Mouse (Mus musculus) adrenal gland, adult 2 months (tissue): ENCODE results near the gene Bmt2. TPM values are rescaled to one million over a fixed set of nuclear protein-coding genes. Genes with fewer than 3 reads are reported as not detected.
A peak's percentile ranks its signal among the peaks of the same experiment; 100 is the strongest.

Source experiments
- DNase-seq: peaks from one replicate; pipeline ENCODE4 v3.0.0; 2021
- long read RNA-seq: library from polyadenylated mRNA; stranded (forward); transcript quantifications from one replicate; pipeline ENCODE4 v2.0.0, GENCODE M21; 2021
- polyA plus RNA-seq: library from polyadenylated mRNA; depleted of rRNA; stranded (reverse); fragments of >200 nt; gene quantifications from 2 replicates; pipeline ENCODE4 v1.2.3, GENCODE M21; 2012; rRNA removed
- total RNA-seq, 2 experiments: library from RNA; stranded (reverse); gene quantifications; 2 replicates each; pipeline ENCODE4 v1.2.3; 2021

The Bmt2 gene
- total RNA-seq, result 10 to 100 TPM; 11.2 to 13.8 TPM
- 0.48 and 0.62 TPM in 2 replicates for polyA plus RNA-seq
- long read RNA-seq, full-length matches to known transcripts, result 8 of 8 reads
- long read RNA-seq, partial matches to known transcripts, result 0 of 8 reads
- long read RNA-seq, other reads (novel, unspliced or antisense), result 0 of 8 reads

- DNase-seq, result peak; percentile 100
These were observed at the start of gene Bmt2 for GRCm38 (mm10) chr6:13677818-13678282. TSS of gene Bmt2 (minus strand) at chr6:13677966.

DNA sequence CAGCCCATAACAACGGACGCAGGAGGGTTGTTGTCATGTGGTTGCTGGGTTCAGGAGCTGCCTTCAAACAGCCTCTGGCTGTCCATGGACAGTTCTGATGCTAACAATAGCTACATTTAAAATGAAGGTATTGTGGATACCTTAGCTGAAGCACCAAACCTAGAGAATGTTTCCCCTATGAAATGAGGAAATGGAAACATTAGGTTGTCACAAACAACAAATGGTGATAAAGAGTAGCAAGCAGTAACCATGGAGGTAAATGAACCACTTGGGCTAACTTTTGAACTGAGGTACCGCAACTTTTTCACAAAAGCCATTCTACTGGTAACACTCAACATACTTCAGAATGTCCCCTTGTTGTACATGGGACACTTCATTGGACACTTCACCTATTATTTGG lies 44.4 kb upstream of the Bmt2 start:
- no peak for DNase-seq

DNA sequence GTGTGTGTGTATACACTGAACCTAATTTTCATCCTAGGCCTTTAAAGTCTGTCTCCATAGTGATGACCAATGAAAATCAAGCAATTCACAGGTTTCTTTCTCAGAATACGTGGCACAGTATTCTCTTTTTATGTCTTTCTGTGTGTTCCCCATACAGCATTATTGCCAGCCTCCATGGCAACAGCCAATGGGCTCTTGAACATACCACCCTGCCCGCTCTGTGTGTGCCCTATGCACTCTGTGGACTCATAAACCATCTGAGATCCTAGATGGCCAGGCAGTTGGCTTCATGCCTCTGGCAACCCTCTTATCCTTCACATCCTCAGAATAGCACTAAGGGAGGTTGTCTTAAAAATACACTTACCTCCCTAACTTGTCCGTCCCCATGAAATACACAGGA lies 37.1 kb upstream of the Bmt2 start:
- DNase-seq, result no peak

GRCm38 (mm10) chr6:13696882-13697281 lies 19.1 kb upstream of the Bmt2 start:
- DNase-seq, result no peak

GRCm38 (mm10) chr6:13695103-13695845 lies 17.5 kb upstream of the Bmt2 start:
- no peak for DNase-seq

DNA sequence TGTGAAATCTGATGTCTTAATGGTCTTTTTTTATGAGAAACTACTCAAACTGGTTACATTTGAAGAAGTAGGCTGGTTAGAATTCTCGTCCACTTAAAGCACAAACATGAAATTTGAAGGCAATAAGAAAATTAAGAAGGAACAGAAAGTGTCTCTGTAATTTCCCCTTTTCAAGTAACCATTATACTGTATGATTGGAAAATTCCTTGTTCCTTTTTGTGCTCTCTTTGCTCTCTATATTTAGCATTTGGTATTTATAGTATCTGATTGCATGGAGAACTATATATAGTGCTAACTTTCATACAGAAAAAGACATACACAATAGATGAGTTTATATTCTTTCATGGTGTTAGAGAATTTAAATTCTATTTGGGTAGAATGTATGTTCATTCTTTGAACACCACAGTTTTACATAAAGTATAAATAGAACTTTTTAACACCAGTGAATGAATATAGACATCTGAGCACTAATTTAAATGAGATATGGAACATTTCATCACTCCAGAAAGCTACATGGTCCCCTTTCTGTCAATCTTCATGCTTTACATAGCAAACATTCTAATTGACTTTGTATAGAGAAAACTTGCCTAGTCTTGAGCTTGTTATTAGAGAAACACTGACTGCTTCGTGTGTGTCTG lies 14.0 kb upstream of the Bmt2 start:
- DNase-seq, result no peak

DNA sequence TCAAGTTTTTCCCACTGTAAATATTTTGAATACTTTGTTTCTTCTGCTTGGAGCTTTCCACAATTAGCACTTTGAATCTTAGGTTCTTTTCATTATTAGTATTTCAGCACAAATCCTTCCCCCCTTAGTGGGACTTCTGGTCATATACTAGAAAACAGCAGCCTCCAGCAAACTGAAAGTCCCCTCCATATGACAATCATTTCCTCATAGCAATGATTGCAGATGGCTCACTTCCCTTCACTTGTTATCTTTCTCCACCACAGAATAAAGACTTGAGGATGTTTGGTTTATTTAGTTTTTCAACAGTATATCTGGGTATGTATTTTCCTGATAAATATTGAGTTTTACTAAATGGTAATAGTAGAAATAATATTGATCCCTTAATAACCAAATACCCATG lies 12.6 kb upstream of the Bmt2 start:
- DNase-seq, result no peak

DNA sequence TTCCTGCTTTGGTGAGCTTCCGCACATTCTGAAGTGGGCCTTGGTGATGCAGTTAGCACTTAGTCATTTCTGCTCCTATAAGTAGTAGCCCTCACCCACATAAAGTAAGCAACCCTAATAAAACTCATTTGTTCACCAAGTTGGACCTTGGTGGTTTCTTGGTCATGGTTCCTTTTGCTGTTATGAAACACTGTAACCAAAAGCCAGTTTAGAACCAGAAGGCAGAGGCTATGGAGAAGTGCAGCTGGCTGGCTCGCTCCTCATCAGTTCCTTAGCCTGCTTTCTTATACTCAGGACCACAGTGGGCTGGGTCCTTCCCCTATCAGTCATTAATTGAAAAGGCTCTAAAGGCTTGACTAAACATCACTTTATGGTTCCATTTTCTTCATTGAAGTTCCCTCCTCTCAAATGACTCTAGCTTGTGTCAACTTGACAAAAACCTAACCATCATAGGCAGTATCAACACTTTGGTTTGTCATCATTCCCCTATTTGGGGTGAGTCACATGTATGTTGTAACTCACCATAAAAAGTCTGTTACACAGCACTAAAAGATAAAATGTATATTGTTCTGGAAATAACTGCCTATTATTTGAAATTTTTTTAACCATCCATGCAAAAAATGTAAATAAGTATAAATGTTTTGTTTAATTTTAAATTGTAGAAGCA lies 6.3 kb upstream of the Bmt2 start:
- DNase-seq, result no peak

DNA sequence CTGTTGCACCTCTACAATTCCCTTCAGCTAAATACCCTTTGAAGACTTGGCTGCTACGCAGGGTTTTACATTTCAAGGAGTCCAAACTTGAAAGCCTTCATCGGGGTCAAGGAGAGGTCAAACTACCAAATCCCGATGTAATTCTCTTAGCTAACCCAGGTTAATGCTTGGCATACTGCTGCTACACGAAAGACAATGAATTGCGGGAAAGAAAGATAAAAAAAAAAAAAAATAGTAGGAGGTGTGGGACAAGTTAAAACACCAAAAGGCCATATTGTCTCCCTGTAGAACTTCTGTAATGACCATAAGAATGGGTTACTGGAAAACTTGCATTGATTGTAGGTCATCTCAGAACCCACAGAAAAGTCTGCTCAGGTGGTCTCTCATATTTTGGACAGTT lies 583 bp upstream of the Bmt2 start:
- no peak for DNase-seq

GRCm38 (mm10) chr6:13677141-13677761 lies 515 bp downstream of the Bmt2 start:
- DNase-seq, result peak; percentile 79

- DNase-seq, result no peak
These were observed 1.6 kb downstream of the Bmt2 start for GRCm38 (mm10) chr6:13676196-13676595.

DNA sequence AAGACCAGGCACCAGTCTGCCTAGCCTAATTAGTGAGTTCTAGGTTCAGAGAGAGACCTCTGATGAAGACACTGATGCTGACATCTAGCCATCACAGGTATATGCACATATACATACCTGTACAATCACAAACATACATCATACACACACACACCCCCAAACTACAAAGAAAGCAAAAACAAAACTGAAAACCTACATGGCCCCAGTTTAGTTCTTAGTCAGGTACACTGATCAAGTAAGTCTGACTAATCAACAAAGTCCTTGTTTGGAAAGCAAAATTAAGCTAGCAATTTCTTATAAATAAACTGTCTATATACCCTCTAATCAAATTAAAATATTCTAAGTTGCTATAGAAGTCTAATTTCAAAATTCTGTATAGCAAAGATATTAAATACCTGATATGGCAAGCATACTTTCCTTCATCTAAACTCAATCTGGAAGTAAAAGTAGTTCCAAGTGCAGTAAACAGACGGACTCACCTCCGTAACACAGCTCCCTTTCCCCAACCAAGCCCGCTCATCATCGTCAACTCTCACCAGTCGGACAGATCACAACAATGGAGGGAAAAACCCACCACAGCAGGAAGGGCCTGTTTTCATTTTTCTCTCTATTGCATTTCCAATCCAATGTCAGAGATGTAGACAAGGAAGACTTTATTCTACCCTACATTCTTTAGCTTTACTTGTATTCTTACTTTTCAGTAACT lies 3.0 kb downstream of the Bmt2 start:
- DNase-seq, result no peak

- no peak for DNase-seq
These were observed 12.1 kb downstream of the Bmt2 start for GRCm38 (mm10) chr6:13665646-13666045.

DNA sequence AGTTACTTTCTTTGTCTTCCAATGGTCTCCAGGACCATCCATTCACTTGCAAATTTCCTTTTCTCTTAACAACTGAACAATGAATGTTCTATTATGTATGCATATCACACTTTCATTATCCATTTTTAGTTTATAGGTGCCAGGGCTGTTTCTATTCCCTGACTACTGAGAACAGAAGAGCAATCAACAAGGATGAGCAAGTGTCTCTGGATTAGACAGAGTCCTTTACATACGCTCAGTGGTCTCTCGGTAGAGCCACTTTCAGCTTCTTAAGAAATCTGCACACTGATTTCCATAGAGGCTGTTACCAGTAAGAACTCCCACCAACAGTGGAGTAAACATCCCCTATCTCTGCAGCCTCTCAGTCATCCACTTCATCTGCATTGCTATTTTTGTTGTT lies 19.8 kb downstream of the Bmt2 start:
- DNase-seq, result no peak

DNA sequence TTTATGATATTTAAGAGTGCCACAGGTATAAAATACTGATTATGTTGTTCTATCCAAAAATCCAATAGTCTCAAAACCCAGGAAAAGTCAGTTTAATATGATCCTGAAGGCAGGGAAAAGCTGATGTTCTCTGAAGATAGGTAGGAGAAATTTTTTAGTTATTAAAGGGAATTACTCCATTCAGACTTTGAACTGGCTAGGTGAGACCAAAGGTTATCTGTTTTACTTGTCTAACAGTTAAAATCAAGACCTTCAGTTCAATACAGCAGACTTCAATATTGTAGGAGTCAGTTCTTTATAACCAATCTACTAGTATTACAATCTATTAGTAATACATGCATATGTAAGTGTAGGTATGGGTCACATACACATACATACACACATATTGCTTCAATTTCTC lies 23.7 kb downstream of the Bmt2 start:
- no peak for DNase-seq

DNA sequence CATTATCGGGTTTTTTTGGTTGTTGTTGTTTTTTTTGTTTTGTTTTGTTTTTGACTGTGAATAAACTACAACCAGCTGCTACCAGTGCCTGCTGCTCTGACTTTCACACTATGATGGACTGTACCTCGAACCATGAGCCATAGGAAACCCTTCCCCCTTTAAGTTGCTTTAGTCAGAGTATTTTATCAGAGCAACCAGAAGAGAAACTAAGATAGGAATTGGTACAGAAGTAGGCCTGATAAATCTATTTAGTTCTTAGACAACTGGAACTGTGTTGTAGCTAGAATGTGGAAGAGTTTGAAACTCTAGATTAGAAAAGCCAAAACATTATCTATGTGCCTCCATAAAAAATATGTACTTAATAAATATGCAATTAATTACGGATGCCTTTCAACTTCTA lies 25.5 kb downstream of the Bmt2 start:
- no peak for DNase-seq

- no peak for DNase-seq
These were observed 26.9 kb downstream of the Bmt2 start for GRCm38 (mm10) chr6:13650854-13651253.

GRCm38 (mm10) chr6:13648305-13648704 lies 29.5 kb downstream of the Bmt2 start:
- DNase-seq, result no peak

- DNase-seq, result peak; percentile 11
These were observed 41.2 kb downstream of the Bmt2 start for GRCm38 (mm10) chr6:13636582-13636989.

- DNase-seq, result no peak
These were observed 45.2 kb downstream of the Bmt2 start for GRCm38 (mm10) chr6:13632571-13632970.

DNA sequence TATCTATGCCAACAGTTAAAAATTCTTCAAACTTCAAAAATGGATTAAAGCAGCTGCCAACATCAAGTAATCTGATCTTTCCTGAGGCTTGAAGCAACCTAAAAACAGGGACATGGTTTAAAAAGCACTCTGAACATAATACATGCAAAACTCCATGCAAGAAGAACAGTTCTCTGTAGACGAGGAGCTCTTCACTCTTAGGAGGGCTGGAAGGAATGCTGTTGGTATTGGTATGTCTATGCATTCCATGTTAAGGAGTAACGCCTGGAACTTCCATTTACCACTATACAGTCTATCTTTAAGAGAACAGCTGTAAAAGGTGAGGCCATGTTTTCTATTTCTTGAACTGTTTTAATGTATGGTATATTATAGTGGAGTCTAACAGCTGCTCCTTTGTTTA lies 47.2 kb downstream of the Bmt2 start:
- DNase-seq, result no peak

DNA sequence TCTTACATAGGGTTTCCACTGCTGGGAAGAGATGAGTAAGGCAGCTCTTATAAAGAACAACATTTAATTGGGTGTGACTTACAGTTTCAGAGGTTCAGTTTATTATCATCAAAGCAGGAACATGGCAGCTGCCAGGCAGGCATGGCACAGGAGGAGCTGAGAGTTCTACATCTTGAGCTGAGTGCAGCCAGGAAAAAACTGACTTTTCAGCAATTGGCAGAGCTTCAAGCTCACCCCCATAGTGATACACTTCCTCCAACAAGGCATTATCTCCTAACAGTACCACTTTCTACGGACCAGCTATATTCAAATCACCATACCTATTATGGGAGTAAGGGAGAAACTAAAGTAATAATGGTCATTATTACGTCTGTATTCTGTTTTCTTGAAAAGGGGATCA lies 58.1 kb downstream of the Bmt2 start:
- DNase-seq, result no peak
